In genomic region chr8:13446456-13446855, GRCm38 (mm10) we compare ENCODE assay signal across 12 mouse cellular contexts. TPM values are rescaled to one million over a fixed set of nuclear protein-coding genes. Genes with fewer than 3 reads are reported as not detected.
"Had no signal": no experiment of that assay in that cellular context is flagged by ENCODE, and none has a peak within 500 bp of the region (broad histone marks: within the 10 kb centered on the region; RNA-seq: fewer than 3 reads in every experiment).

No protein-coding gene starts in this region.

- DNase-seq: lung, embryonic 14.5 days; lung, postnatal 10 days; lung, postnatal 4 days; midbrain, embryonic 14.5 days; retina, postnatal 1 day; right cerebral cortex, adult 18-20 months; right cerebral cortex, postnatal 25 days; thymus, adult 2 months; thymus, postnatal 25 days; thymus, postnatal 4 days had no signal

RNA-seq across cellular contexts. Expression of gene Tmem255b, which starts 11.5 kb away (rescaled TPM):
- total RNA-seq: megakaryocyte, adult 5-6 weeks; megakaryocyte-erythroid progenitor cell, adult 5-6 weeks had no signal

RNA-seq across cellular contexts. Expression of gene Grk1, which starts 41.6 kb away (rescaled TPM):
- total RNA-seq: megakaryocyte-erythroid progenitor cell, adult 5-6 weeks had no signal

RNA-seq across cellular contexts. Expression of gene Gas6, which starts 47.8 kb away (rescaled TPM):
- total RNA-seq: megakaryocyte-erythroid progenitor cell, adult 5-6 weeks had no signal

RNA-seq across cellular contexts. Expression of gene Atp4b, which starts 49.8 kb away (rescaled TPM):
- total RNA-seq: megakaryocyte, adult 5-6 weeks had no signal
